Mouse (Mus musculus): ENCODE measurements around the gene Lrrn1. TPM values are rescaled to one million over a fixed set of nuclear protein-coding genes. Genes with fewer than 3 reads are reported as not detected.

Gene Lrrn1
- polyA plus RNA-seq, 1 experiment from 2014 or later = 181 TPM

GRCm38 (mm10) chr6:107562255-107562654 lies 32.7 kb downstream of the Lrrn1 start:
- Histone ChIP-seq H3K4me3 (ENCODE audit: low read depth, low read length) (no peak overlapping the region), H3K27me3 (ENCODE audit: control insufficient read depth, insufficient read depth, low read length) (no peaks in the 10 kb centered on the region), H3K36me3 (ENCODE audit: control insufficient read depth, insufficient read depth, low read length) (no peaks in the 10 kb centered on the region; the same call in 1 of the 2 replicates), H3K9me3 (ENCODE audit: control insufficient read depth, low read length) (no peaks in the 10 kb centered on the region), H3K9ac (ENCODE audit: low read depth, low read length) (no peak overlapping the region), H3K4me2 (replicated peaks; ENCODE audit: low read depth, low read length) (no peak overlapping the region), H3K4me1 (replicated peaks; ENCODE audit: control insufficient read depth, insufficient read depth, low read length) (no peaks in the 10 kb centered on the region), H3K27ac (ENCODE audit: low read depth, low read length) (no peak overlapping the region)
- 96% methylated on average over 2 of the region's 2 CpGs for WGBS
- no peak for DNase-seq (ENCODE audit: low spot score)
- no peak for ATAC-seq (ENCODE audit: low FRiP score)

DNA sequence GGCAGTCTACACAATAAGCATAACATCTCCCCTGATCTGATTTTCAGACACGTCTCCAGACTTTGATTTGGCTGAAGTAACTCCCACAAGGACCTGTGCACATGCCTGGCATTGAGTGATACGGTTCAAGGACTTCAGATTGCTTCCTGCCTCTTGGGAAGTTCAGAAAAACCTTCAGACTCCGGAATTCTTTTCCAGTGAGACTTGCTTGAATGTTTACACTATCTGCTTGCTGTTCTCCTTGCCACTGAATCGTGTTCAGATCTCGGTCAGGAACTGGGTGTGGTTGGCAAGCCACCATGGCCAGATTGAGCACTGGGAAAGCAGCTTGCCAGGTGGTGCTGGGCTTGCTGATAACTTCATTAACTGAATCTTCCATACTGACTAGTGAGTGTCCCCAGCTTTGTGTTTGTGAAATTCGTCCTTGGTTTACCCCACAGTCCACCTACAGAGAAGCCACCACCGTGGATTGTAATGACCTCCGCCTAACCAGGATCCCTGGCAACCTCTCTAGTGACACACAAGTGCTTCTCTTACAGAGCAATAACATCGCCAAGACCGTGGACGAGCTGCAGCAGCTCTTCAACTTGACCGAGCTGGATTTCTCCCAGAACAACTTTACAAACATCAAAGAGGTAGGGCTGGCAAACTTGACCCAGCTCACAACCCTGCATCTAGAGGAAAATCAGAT lies 37.5 kb downstream of the Lrrn1 start:
- Histone ChIP-seq H3K9me3 (ENCODE audit: control insufficient read depth, low read length) (no peaks in the 10 kb centered on the region), H3K9ac (ENCODE audit: low read depth, low read length) (no peak overlapping the region), H3K27me3 (ENCODE audit: control insufficient read depth, insufficient read depth, low read length) (no peaks in the 10 kb centered on the region), H3K27ac (ENCODE audit: low read depth, low read length) (no peak overlapping the region), H3K36me3 (ENCODE audit: control insufficient read depth, insufficient read depth, low read length) (peaks cover 12% of the 10 kb centered on the region; the same call in 1 of the 2 replicates), H3K4me1 (replicated peaks; ENCODE audit: control insufficient read depth, insufficient read depth, low read length) (no peaks in the 10 kb centered on the region), H3K4me3 (ENCODE audit: low read depth, low read length) (no peak overlapping the region), H3K4me2 (replicated peaks; ENCODE audit: low read depth, low read length) (no peak overlapping the region)
- ATAC-seq (ENCODE audit: low FRiP score) (no peak), DNase-seq (ENCODE audit: low spot score) (no peak)
- WGBS = 84% methylated on average over 12 of the region's 12 CpGs

- 93% methylated on average over 3 of the region's 3 CpGs for WGBS
- Histone ChIP-seq H3K27ac (ENCODE audit: low read depth, low read length) (no peak overlapping the region), H3K27me3 (ENCODE audit: control insufficient read depth, insufficient read depth, low read length) (no peaks in the 10 kb centered on the region), H3K36me3 (ENCODE audit: control insufficient read depth, insufficient read depth, low read length) (no peaks in the 10 kb centered on the region), H3K9me3 (ENCODE audit: control insufficient read depth, low read length) (no peaks in the 10 kb centered on the region), H3K4me3 (ENCODE audit: low read depth, low read length) (no peak overlapping the region), H3K9ac (ENCODE audit: low read depth, low read length) (no peak overlapping the region), H3K4me2 (replicated peaks; ENCODE audit: low read depth, low read length) (no peak overlapping the region), H3K4me1 (replicated peaks; ENCODE audit: control insufficient read depth, insufficient read depth, low read length) (no peaks in the 10 kb centered on the region)
- no peak for DNase-seq (ENCODE audit: low spot score)
- no peak for ATAC-seq (ENCODE audit: low FRiP score)
Observed at GRCm38 (mm10) chr6:107574561-107574960, 45.0 kb downstream of the Lrrn1 start.

GRCm38 (mm10) chr6:107575405-107575804 lies 45.8 kb downstream of the Lrrn1 start:
- Histone ChIP-seq H3K4me2 (replicated peaks; ENCODE audit: low read depth, low read length) (no peak overlapping the region), H3K9me3 (ENCODE audit: control insufficient read depth, low read length) (no peaks in the 10 kb centered on the region), H3K4me1 (replicated peaks; ENCODE audit: control insufficient read depth, insufficient read depth, low read length) (no peaks in the 10 kb centered on the region), H3K27me3 (ENCODE audit: control insufficient read depth, insufficient read depth, low read length) (no peaks in the 10 kb centered on the region), H3K9ac (ENCODE audit: low read depth, low read length) (no peak overlapping the region), H3K27ac (ENCODE audit: low read depth, low read length) (no peak overlapping the region), H3K4me3 (ENCODE audit: low read depth, low read length) (no peak overlapping the region), H3K36me3 (ENCODE audit: control insufficient read depth, insufficient read depth, low read length) (no peaks in the 10 kb centered on the region)
- no peak; the same call in 1 of the 2 replicates for ATAC-seq (ENCODE audit: low FRiP score)
- no peak for DNase-seq (ENCODE audit: low spot score)
- 76% methylated on average over 3 of the region's 3 CpGs for WGBS

DNA sequence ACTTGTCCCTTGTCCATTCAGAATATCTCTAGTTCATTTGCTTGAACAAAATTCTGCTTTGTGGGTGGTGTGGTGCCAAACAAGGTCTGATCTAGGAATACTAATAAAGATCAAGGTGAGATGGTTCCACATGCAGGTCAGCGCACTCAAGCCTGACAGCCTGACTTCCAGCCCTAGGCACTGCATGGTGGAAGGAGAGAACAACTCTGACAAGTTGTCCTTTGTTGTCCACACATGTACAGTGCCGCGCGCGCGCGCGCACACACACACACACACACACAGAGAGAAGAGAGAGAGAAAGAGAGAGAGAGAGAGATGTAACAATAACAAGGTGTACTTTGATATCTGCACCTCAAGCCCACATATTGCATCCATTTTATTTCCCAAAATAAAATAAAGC lies 47.7 kb downstream of the Lrrn1 start:
- H3K4me1 ChIP-seq (replicated peaks; ENCODE audit: control insufficient read depth, insufficient read depth, low read length) = no peaks in the 10 kb centered on the region
- no peak overlapping the region for H3K4me3 ChIP-seq (ENCODE audit: low read depth, low read length)
- DNase-seq (ENCODE audit: low spot score) = no peak
- H3K9ac ChIP-seq (ENCODE audit: low read depth, low read length) = no peak overlapping the region
- no peaks in the 10 kb centered on the region for H3K9me3 ChIP-seq (ENCODE audit: control insufficient read depth, low read length)
- WGBS = 99% methylated on average over 8 of the region's 8 CpGs
- ATAC-seq (ENCODE audit: low FRiP score) = 0 out of 2 replicates have a peak, but pooled peaks have one; percentile 28
- no peaks in the 10 kb centered on the region for H3K36me3 ChIP-seq (ENCODE audit: control insufficient read depth, insufficient read depth, low read length)
- H3K4me2 ChIP-seq (replicated peaks; ENCODE audit: low read depth, low read length) = no peak overlapping the region
- H3K27me3 ChIP-seq (ENCODE audit: control insufficient read depth, insufficient read depth, low read length) = no peaks in the 10 kb centered on the region
- H3K27ac ChIP-seq (ENCODE audit: low read depth, low read length) = no peak overlapping the region

DNA sequence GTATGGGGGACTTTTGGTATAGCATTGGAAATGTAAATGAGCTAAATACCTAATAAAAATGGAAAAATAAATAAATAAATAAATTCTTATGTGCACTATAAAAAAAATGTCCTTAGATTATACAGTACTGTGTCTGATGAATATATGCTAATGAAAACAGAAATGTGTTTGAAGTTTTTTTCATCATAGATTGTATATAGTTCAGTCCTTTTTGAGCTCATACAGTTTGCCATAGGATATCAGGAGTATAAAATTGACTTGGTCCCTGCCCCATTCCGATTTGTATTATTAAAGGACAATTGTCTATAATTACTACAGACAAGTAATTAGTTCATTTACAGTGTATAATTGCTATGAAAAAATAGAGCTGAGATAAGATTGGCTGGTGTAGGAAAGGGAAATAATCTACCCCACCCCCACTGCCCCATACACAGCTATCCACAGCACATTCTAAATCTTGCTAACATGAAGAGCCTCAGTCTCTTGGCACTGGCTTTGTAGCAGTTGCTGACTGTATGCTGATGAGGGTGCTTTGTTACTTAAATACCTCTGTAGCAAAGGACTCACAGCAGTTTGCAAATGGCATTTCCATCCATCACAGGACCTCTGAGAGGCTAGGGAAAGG lies 54.3 kb downstream of the Lrrn1 start:
- no peaks in the 10 kb centered on the region for H3K36me3 ChIP-seq (ENCODE audit: control insufficient read depth, insufficient read depth, low read length)
- no peaks in the 10 kb centered on the region for H3K9me3 ChIP-seq (ENCODE audit: control insufficient read depth, low read length)
- WGBS = 87% methylated on average over 1 of the region's 1 CpGs
- no peak overlapping the region for H3K4me3 ChIP-seq (ENCODE audit: low read depth, low read length)
- no peak overlapping the region for H3K27ac ChIP-seq (ENCODE audit: low read depth, low read length)
- DNase-seq (ENCODE audit: low spot score) (no peak), ATAC-seq (ENCODE audit: low FRiP score) (no peak)
- H3K4me2 ChIP-seq (replicated peaks; ENCODE audit: low read depth, low read length) = no peak overlapping the region
- no peak overlapping the region for H3K9ac ChIP-seq (ENCODE audit: low read depth, low read length)
- no peaks in the 10 kb centered on the region for H3K27me3 ChIP-seq (ENCODE audit: control insufficient read depth, insufficient read depth, low read length)
- no peaks in the 10 kb centered on the region for H3K4me1 ChIP-seq (replicated peaks; ENCODE audit: control insufficient read depth, insufficient read depth, low read length)

- Histone ChIP-seq H3K4me1 (replicated peaks; ENCODE audit: control insufficient read depth, insufficient read depth, low read length) (no peaks in the 10 kb centered on the region), H3K4me2 (replicated peaks; ENCODE audit: low read depth, low read length) (no peak overlapping the region), H3K4me3 (ENCODE audit: low read depth, low read length) (no peak overlapping the region), H3K9ac (ENCODE audit: low read depth, low read length) (no peak overlapping the region), H3K27me3 (ENCODE audit: control insufficient read depth, insufficient read depth, low read length) (no peaks in the 10 kb centered on the region), H3K27ac (ENCODE audit: low read depth, low read length) (no peak overlapping the region), H3K36me3 (ENCODE audit: control insufficient read depth, insufficient read depth, low read length) (no peaks in the 10 kb centered on the region), H3K9me3 (ENCODE audit: control insufficient read depth, low read length) (no peaks in the 10 kb centered on the region)
- no peak for ATAC-seq (ENCODE audit: low FRiP score)
- no peak for DNase-seq (ENCODE audit: low spot score)
Observed at GRCm38 (mm10) chr6:107605151-107605550, 75.6 kb downstream of the Lrrn1 start.

- Histone ChIP-seq H3K4me3 (ENCODE audit: low read depth, low read length) (no peak overlapping the region), H3K4me1 (replicated peaks; ENCODE audit: control insufficient read depth, insufficient read depth, low read length) (no peaks in the 10 kb centered on the region), H3K36me3 (ENCODE audit: control insufficient read depth, insufficient read depth, low read length) (no peaks in the 10 kb centered on the region), H3K9me3 (ENCODE audit: control insufficient read depth, low read length) (no peaks in the 10 kb centered on the region), H3K27me3 (ENCODE audit: control insufficient read depth, insufficient read depth, low read length) (no peaks in the 10 kb centered on the region), H3K27ac (ENCODE audit: low read depth, low read length) (no peak overlapping the region), H3K9ac (ENCODE audit: low read depth, low read length) (no peak overlapping the region), H3K4me2 (replicated peaks; ENCODE audit: low read depth, low read length) (no peak overlapping the region)
- ATAC-seq (ENCODE audit: low FRiP score) (no peak), DNase-seq (ENCODE audit: low spot score) (no peak)
- WGBS = 74% methylated on average over 1 of the region's 1 CpGs
Observed at GRCm38 (mm10) chr6:107614288-107614687, 84.7 kb downstream of the Lrrn1 start.
